Mouse (Mus musculus): ENCODE results near the gene Fam217a.
"Not testable (repeated sequence)": the region's sequence is repeated elsewhere in the genome, so short reads cannot be mapped to it uniquely, and the experiment has no call there.

DNA sequence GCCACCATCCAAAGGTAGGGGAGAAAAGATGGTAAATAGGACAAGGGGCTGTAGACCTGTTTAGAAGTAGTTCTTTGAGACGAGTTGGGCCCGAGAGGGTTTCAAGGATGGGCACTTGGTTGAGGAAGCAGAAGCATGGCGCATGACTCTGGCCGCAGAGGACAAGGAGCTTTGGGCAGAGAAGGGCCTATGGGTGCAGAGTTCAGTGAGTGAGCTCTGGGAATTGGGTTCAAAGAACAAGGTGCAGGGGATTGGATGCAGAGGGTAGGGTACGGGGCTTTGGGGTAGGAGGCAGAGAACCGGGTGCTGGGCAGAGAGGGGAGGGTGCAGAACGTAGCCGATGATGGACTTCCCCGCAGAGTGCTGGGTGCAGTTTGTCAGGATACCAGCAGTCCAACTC lies 41.5 kb upstream of the Fam217a start:
- not testable (repeated sequence) for TF ChIP-seq POLR2A, CTCF (IDR thresholded peaks at IDR 0.05; ENCODE audit: extremely low read depth, insufficient read depth, low read length)

Data from cortical plate, adult 2 months (tissue).